Mouse (Mus musculus) neural tube, embryonic 12.5 days (tissue): ENCODE data around the gene Zscan2. TPM values are rescaled to one million over a fixed set of nuclear protein-coding genes. Genes with fewer than 3 reads are reported as not detected.

Experiments
- ATAC-seq: fragments of 200-750 bp; cut with Nextera tagmentation; 2 replicates; pipeline ENCODE4 v1.8.0; 2017; ENCODE audit warnings: low read depth, mild to moderate bottlenecking, moderate TSS enrichment, moderate library complexity; ENCODE audit not compliant: low FRiP score
- H3K27ac ChIP-seq: fragments of 300-500 bp; sonication (generic); 2 replicates; pipeline ENCODE4 v1.5.1; 2016
- H3K27me3 ChIP-seq: fragments of 300-500 bp; sonication (generic); replicated peaks from 2 replicates; pipeline ENCODE4 v1.6.1; 2016; ENCODE audit warnings: mild to moderate bottlenecking
- H3K36me3 ChIP-seq: fragments of 300-500 bp; sonication (generic); 2 replicates; pipeline ENCODE4 v1.6.1; 2016; ENCODE audit warnings: mild to moderate bottlenecking
- H3K4me1 ChIP-seq: fragments of 300-500 bp; sonication (generic); 2 replicates; pipeline ENCODE4 v1.6.1; 2016
- H3K4me2 ChIP-seq: fragments of 300-500 bp; sonication (generic); replicated peaks from 2 replicates; pipeline ENCODE4 v1.6.1; 2016; ENCODE audit warnings: mild to moderate bottlenecking
- H3K4me3 ChIP-seq: fragments of 300-500 bp; sonication (generic); 2 replicates; pipeline ENCODE4 v1.5.1; 2016
- H3K9ac ChIP-seq: fragments of 300-500 bp; sonication (generic); 2 replicates; pipeline ENCODE4 v1.6.1; 2016; ENCODE audit warnings: mild to moderate bottlenecking
- H3K9me3 ChIP-seq: fragments of 300-500 bp; sonication (generic); 2 replicates; pipeline ENCODE4 v1.6.1; 2016; ENCODE audit warnings: mild to moderate bottlenecking
- WGBS: fragments of 180-500 bp; shearing (Covaris S2); methylation state at CpG from one replicate; pipeline ENCODE4 v1.1.7; 2016; 5-methylcytosine and 5-hydroxymethylcytosine counted together
- polyA plus RNA-seq: library from polyadenylated mRNA; unstranded; fragments of >200 nt; fragmentation: Nextera tagmentation; extraction: Ambion mirVana; gene quantifications from 2 replicates; pipeline ENCODE4 v1.2.1, GENCODE M21; 2016

Zscan2 gene
- polyA plus RNA-seq, 1 experiment from 2014 or later: 4.9 TPM

DNA sequence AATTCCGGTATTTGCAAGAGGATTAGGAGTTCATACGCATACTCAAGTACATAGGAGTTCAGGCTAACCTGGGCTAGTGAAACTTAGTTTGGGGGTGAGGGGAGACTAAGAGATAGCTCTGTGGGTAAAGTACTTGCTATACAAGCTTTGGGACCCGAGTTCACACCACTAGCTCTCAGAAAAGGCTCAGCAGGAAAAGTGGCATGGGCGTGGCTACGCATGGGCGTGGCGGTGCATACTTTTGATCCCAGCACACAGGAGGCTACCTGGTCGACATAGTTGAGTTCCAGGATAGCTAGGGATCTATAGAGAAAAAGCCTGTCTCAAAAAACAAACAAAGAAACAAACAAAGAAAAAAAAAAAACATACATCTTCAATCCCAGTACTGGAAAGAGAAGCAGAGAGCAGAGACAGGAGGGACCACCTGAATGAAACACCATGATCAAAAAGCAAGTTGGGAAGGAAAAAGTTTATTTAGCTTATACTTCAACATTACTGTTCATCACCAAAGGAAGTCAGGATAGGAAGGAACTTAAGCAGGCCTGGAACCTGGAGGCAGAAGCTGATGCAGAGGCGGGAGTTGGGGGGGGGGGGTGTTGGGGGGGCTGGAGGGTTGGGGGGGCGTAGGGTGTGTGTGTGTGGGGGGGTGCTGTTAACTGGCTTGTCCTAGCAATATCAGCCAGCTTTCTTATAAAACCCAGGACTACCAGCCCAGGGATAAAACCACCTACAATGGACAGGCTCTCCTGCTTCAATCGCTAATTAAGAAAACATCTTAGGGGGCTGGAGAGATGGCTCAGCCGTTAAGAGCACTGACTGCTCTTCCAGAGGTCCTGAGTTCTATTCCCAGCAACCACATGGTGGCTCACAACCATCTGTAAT lies 26.8 kb upstream of the Zscan2 start:
- H3K4me2 ChIP-seq: no peak overlapping the region
- no peak for ATAC-seq
- H3K27ac ChIP-seq: no peak overlapping the region
- no peak overlapping the region for H3K9ac ChIP-seq
- 0 out of 2 replicates have a peak, but pooled peaks cover 3% of the 10 kb centered on the region for H3K4me1 ChIP-seq
- H3K36me3 ChIP-seq: no peaks in the 10 kb centered on the region
- H3K27me3 ChIP-seq: no peaks in the 10 kb centered on the region
- H3K9me3 ChIP-seq: no peaks in the 10 kb centered on the region
- H3K4me3 ChIP-seq: no peak overlapping the region
- 41% methylated on average over 12 of the region's 12 CpGs for WGBS

DNA sequence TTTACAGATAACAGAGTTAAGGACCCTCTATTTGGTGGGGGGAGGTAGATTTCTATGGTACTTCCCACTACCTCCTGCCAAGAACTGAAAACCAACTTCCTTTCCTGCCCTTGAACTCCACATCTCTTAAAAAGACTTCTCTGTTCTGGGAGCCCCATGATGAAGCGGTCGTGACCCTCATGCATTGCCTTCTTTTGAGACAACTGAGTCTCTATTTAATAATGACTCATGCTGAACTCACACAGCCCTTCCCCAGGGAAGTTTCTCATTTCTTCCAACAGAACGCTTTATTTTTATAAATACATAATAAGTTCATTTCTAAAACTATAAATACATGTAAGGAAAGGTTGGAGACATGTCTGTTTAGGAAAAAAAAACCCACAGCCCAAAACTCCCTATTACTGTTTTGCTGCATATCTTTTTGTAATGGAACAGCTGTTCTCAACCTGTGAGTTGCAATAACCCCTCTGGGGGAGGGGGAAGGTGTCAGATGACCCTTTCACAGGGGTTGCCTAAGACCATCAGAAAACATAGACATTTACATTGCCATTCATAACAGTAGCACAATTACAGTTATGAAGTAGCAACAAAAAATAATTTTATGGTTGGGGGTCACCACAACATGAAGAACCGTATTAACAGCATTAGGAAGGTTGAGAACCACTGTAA lies 24.6 kb upstream of the Zscan2 start:
- no peak overlapping the region for H3K9ac ChIP-seq
- H3K4me2 ChIP-seq: no peak overlapping the region
- H3K4me1 ChIP-seq: 0 out of 2 replicates have a peak, but pooled peaks cover 3% of the 10 kb centered on the region
- no peaks in the 10 kb centered on the region for H3K27me3 ChIP-seq
- no peaks in the 10 kb centered on the region for H3K9me3 ChIP-seq
- ATAC-seq: no peak
- no peak overlapping the region for H3K4me3 ChIP-seq
- WGBS: 74% methylated on average over 4 of the region's 4 CpGs
- H3K36me3 ChIP-seq: no peaks in the 10 kb centered on the region
- no peak overlapping the region for H3K27ac ChIP-seq

DNA sequence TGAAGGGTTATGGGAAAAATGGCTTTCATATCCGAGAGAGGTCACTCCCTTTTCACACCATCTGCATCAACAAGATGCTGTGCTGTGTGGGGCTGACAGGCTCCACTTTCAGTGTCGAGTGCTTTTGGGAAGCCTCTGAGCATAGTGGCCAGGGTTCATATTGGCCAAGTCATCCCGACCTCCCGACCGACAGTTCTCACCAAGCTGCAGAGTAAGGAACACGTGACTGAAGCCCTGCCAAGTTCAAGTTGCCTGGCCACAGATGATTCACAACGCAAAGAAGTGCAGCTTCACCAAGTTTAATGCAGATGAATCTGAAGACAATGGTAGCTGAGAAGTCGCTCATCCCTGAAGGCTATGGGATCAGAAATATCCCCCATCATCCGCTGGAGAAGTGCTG lies 23.0 kb upstream of the Zscan2 start:
- WGBS: 54% methylated on average over 9 of the region's 9 CpGs
- no peak for ATAC-seq
- H3K27ac ChIP-seq: no peak overlapping the region
- 0 out of 2 replicates have a peak, but pooled peaks cover 3% of the 10 kb centered on the region for H3K4me1 ChIP-seq
- no peaks in the 10 kb centered on the region for H3K36me3 ChIP-seq
- no peak overlapping the region for H3K4me3 ChIP-seq
- H3K4me2 ChIP-seq: no peak overlapping the region
- no peak overlapping the region for H3K9ac ChIP-seq
- no peaks in the 10 kb centered on the region for H3K27me3 ChIP-seq
- H3K9me3 ChIP-seq: no peaks in the 10 kb centered on the region

DNA sequence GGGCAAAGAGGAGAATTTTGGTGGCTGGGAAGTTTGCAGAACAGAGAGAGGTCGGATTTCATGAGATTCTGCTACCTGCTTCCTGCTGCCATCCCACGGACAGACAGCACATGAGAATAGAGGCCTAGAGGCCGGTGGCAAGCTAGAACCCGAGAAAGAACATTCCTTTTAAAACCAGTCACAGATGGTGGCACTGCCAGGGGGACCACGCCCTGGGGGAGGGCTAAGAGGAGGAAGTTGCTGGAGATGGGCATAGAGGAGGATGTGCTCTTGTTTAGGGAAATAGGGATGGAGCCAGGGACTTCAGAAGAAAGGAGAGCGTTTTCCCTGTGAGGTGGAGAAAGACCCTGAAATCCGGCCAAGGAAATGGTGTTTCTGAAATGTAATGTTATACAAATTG lies 22.5 kb upstream of the Zscan2 start:
- Histone ChIP-seq H3K36me3 (no peaks in the 10 kb centered on the region), H3K9ac (no peak overlapping the region), H3K9me3 (no peaks in the 10 kb centered on the region), H3K4me2 (no peak overlapping the region), H3K4me1 (no peaks in the 10 kb centered on the region), H3K27me3 (no peaks in the 10 kb centered on the region), H3K4me3 (no peak overlapping the region), H3K27ac (no peak overlapping the region)
- WGBS: 40% methylated on average over 7 of the region's 7 CpGs
- ATAC-seq: no peak

DNA sequence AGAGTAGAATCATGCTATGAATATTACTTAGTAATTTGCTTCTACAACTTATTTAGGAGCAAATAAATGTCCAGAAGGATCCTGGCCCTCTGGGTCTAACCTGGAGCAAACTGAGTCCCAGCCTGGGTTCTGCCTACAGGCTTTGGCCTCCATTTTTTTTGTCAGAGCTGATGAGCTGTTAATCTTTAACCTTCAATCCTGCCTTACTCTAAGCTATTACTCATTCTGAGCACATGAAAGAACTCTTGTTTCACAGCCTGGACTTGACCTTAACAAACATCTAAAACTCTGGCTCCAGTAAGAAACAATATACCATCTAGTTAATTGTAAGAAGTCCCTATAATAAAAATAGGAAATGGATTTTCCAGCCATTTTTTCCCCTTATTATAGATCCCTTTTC lies 21.0 kb upstream of the Zscan2 start:
- no peaks in the 10 kb centered on the region for H3K27me3 ChIP-seq
- H3K4me2 ChIP-seq: no peak overlapping the region
- ATAC-seq: no peak
- H3K27ac ChIP-seq: no peak overlapping the region
- no peaks in the 10 kb centered on the region for H3K9me3 ChIP-seq
- H3K4me3 ChIP-seq: no peak overlapping the region
- H3K4me1 ChIP-seq: no peaks in the 10 kb centered on the region
- H3K9ac ChIP-seq: no peak overlapping the region
- H3K36me3 ChIP-seq: no peaks in the 10 kb centered on the region

DNA sequence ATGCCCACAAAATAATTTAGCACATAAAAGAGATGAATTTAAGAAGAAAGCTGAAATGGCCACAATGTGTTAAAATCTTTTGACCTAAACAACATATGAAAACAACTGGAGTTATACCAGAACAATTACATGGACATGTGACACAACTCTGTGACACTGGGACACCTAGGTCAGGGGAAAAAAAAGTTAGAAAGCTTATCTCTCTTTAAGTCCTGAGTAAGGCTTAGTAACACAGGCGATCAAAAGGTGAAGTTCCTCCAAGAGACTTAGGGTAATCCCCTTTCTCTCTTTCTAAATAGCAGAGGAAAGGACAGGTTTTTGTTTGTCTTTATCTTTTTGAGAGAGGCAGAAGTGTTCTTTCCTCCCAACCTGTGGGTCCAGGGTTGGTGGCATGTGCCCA lies 20.5 kb upstream of the Zscan2 start:
- Histone ChIP-seq H3K27ac (no peak overlapping the region), H3K4me3 (no peak overlapping the region), H3K9me3 (no peaks in the 10 kb centered on the region), H3K9ac (no peak overlapping the region), H3K4me2 (no peak overlapping the region), H3K36me3 (no peaks in the 10 kb centered on the region), H3K4me1 (no peaks in the 10 kb centered on the region), H3K27me3 (no peaks in the 10 kb centered on the region)
- WGBS: 63% methylated on average over 1 of the region's 1 CpGs
- ATAC-seq: no peak

DNA sequence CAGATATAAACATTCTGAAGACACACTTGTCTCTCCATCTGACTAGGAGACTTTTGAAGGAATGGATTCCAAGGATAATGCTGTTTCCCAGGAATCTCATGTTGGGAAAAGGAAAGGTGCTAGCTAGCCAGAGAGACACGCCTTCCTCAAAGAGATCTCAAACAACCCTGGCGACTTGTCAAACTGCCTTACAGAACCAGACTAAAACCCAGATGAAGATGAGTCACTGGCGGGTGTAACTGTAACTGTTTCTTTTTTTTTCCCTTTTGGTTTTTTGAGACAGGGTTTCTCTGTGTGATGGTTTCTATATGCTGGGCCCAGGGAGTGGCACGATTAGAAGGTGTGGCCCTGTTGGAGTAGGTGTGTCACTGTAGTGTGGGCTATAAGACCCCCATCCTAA lies 19.8 kb upstream of the Zscan2 start:
- Histone ChIP-seq H3K9ac (no peak overlapping the region), H3K36me3 (no peaks in the 10 kb centered on the region), H3K27ac (no peak overlapping the region), H3K4me2 (no peak overlapping the region), H3K9me3 (no peaks in the 10 kb centered on the region), H3K4me1 (no peaks in the 10 kb centered on the region), H3K27me3 (no peaks in the 10 kb centered on the region), H3K4me3 (no peak overlapping the region)
- 78% methylated on average over 4 of the region's 4 CpGs for WGBS
- ATAC-seq: no peak

DNA sequence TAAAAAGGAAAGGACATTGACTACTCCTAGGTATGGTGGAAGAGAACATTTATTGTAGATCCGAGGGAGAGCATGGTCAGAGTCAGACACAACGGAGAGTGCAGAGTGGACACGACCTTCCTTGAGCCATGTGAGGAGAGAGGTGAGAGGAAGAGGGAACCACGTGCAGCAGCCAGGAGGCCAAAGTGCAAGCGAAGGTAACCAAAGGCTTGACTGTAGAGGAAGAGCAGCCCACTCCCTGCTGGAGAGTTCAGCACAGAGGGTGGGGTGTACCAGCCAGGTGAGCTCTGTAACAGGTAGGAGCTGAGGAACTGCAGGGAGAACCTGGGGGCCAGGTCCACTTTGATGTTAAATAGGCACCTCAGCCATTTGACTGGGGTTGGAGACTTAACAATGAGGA lies 18.6 kb upstream of the Zscan2 start:
- Histone ChIP-seq H3K9me3 (no peaks in the 10 kb centered on the region), H3K9ac (no peak overlapping the region), H3K27ac (no peak overlapping the region), H3K4me3 (no peak overlapping the region), H3K36me3 (no peaks in the 10 kb centered on the region), H3K4me2 (no peak overlapping the region), H3K27me3 (no peaks in the 10 kb centered on the region), H3K4me1 (no peaks in the 10 kb centered on the region)
- no peak for ATAC-seq
- 69% methylated on average over 5 of the region's 5 CpGs for WGBS

DNA sequence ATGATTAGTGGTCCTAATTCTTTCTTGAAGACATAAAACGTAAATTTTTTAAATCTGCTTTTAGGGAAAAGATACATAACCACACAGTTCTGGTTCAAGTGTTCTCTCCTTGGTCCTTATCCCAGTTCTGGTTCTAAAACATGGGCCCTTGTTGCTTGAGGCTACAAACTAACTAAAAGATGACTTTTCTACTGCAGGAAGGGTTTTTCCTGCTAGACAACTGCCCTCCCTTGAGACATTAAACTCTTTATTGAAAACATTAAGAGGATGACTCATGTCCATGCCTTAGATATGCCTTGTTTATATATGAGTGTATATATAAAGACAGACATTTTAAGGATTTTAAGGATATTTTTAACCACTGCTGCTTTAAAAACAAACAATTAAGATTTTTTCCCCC lies 17.5 kb upstream of the Zscan2 start:
- Histone ChIP-seq H3K9ac (no peak overlapping the region), H3K27me3 (no peaks in the 10 kb centered on the region), H3K4me2 (no peak overlapping the region), H3K27ac (no peak overlapping the region), H3K4me3 (no peak overlapping the region), H3K4me1 (no peaks in the 10 kb centered on the region), H3K9me3 (no peaks in the 10 kb centered on the region), H3K36me3 (no peaks in the 10 kb centered on the region)
- 88% methylated on average over 1 of the region's 1 CpGs for WGBS
- no peak for ATAC-seq

DNA sequence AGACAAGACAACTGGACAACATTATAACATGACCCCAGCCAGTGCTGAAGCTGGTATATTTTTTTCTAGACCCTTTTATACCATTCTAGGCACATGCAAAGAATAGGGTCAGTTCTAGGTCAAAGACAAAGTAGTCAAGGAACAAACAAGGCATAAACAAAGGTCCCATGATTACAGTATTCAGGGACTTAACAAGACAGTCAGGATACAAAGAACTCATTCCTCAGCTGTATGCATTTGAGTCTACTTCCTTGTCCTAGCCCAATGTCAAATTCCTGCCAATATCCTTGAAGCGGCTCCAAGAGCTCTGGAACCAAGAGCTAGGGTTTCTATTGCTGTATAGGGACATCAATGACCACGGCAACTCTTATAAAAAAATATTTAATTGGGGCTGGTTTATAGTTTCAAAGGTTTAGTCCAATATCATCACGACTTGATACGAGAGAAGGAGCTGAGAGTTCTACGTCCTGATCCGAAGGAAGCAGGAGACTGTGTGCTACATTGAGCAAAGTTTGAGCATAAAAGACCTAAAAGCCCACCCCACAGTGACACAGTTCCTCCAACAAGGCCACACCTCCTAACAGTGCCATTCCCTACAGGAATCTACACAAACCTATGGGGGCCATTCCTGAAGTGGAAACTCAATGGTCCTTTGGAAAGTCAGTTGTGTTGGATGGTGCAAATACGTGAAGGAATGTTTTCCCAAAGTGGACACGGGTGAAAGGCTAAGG lies 16.6 kb upstream of the Zscan2 start:
- H3K27me3 ChIP-seq: no peaks in the 10 kb centered on the region
- WGBS: 92% methylated on average over 8 of the region's 8 CpGs
- H3K9me3 ChIP-seq: no peaks in the 10 kb centered on the region
- no peak overlapping the region for H3K27ac ChIP-seq
- no peaks in the 10 kb centered on the region for H3K4me1 ChIP-seq
- H3K4me2 ChIP-seq: no peak overlapping the region
- H3K4me3 ChIP-seq: no peak overlapping the region
- no peak overlapping the region for H3K9ac ChIP-seq
- ATAC-seq: no peak
- no peaks in the 10 kb centered on the region for H3K36me3 ChIP-seq

DNA sequence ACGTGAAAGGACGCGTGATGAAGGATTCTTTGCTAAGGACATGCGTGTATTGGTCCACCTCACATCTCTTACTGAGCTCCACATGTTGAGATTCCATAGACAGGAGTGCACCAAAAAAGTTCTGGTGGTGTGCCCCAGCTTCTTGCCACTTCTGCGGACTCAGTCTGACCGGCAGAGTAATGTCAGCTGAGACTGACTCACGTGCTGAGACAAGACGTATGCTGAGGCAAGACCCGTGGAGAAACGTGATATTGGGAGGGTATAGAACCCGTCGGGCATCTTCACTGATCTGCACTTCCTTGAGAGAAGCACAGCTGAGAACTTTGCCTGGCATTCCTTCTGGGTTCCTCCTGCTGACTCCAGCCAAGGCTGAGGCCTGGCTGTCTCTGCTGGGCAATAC lies 16.0 kb upstream of the Zscan2 start:
- no peaks in the 10 kb centered on the region for H3K9me3 ChIP-seq
- no peak overlapping the region for H3K4me3 ChIP-seq
- H3K27ac ChIP-seq: no peak overlapping the region
- H3K27me3 ChIP-seq: no peaks in the 10 kb centered on the region
- H3K36me3 ChIP-seq: no peaks in the 10 kb centered on the region
- ATAC-seq: no peak
- H3K9ac ChIP-seq: no peak overlapping the region
- no peak overlapping the region for H3K4me2 ChIP-seq
- 92% methylated on average over 12 of the region's 12 CpGs for WGBS
- no peaks in the 10 kb centered on the region for H3K4me1 ChIP-seq

DNA sequence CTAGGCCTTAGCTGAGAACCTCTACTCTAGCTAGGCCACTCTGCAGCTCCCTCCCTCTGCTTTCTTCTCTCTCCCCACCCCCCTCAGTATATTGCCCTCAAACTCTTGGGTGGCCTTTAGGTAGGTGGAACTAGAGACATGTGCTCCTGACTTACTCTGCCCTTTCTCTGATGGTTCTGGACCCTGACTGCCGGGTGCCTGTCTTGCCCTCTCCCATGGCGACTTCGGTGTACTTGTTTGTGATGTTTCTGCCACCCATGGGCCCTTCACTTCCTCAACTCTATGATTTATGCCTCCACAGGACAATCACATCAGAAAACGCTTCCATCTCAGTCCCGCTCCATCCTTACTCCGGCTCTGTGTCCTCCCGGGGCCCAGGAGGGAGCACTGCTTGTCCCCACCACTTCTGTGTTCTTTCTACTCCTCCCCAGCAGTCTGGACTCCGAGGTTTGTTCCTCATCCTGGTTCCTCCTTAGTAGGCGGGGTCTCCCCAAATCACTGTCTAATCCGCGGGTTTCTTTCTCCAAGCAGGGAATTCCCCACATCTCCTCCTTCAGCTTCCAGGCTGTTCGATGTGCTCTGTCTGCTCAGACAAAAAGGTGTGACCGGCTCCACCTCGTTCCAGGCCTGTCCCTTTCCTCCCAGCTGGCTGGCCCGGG lies 15.0 kb upstream of the Zscan2 start:
- 81% methylated on average over 15 of the region's 15 CpGs for WGBS
- no peaks in the 10 kb centered on the region for H3K4me1 ChIP-seq
- no peak for ATAC-seq
- H3K9me3 ChIP-seq: no peaks in the 10 kb centered on the region
- H3K9ac ChIP-seq: no peak overlapping the region
- H3K27ac ChIP-seq: no peak overlapping the region
- H3K4me2 ChIP-seq: no peak overlapping the region
- no peaks in the 10 kb centered on the region for H3K27me3 ChIP-seq
- no peaks in the 10 kb centered on the region for H3K36me3 ChIP-seq
- no peak overlapping the region for H3K4me3 ChIP-seq
